Mouse (Mus musculus) heart, embryonic 10.5 days (tissue): ENCODE results near the gene Ephb4. TPM values are rescaled to one million over a fixed set of nuclear protein-coding genes. Genes with fewer than 3 reads are reported as not detected.

Source experiments
- DNase-seq: peaks from one replicate; pipeline ENCODE4 v3.0.0-alpha.2; 2017; ENCODE audit warnings: low spot score
- H3K27ac ChIP-seq: fragments of 300-500 bp; sonication (generic); 2 replicates; pipeline ENCODE4 v1.5.1; 2016; ENCODE audit warnings: mild to moderate bottlenecking
- H3K27me3 ChIP-seq: fragments of 300-500 bp; sonication (generic); 2 replicates; pipeline ENCODE4 v1.6.1; 2016; ENCODE audit warnings: mild to moderate bottlenecking; ENCODE audit not compliant: poor library complexity, insufficient read depth, severe bottlenecking
- H3K36me3 ChIP-seq: fragments of 300-500 bp; sonication (generic); 2 replicates; pipeline ENCODE4 v1.6.1; 2016; ENCODE audit warnings: mild to moderate bottlenecking, moderate library complexity
- H3K4me1 ChIP-seq: fragments of 300-500 bp; sonication (generic); 2 replicates; pipeline ENCODE4 v1.6.1; 2016; ENCODE audit warnings: mild to moderate bottlenecking
- H3K4me3 ChIP-seq: fragments of 300-500 bp; sonication (generic); 2 replicates; pipeline ENCODE4 v1.5.1; 2016; ENCODE audit warnings: mild to moderate bottlenecking, moderate library complexity
- H3K9me3 ChIP-seq: fragments of 300-500 bp; sonication (generic); 2 replicates; pipeline ENCODE4 v1.6.1; 2016; ENCODE audit warnings: mild to moderate bottlenecking, moderate library complexity
- WGBS: fragments of 180-500 bp; shearing (Covaris S2); methylation state at CpG from one replicate; pipeline ENCODE4 v1.1.7; 2016; 5-methylcytosine and 5-hydroxymethylcytosine counted together
- polyA plus RNA-seq: library from polyadenylated mRNA; unstranded; fragments of >200 nt; fragmentation: Nextera tagmentation; extraction: Ambion mirVana; gene quantifications from 2 replicates; pipeline ENCODE4 v1.2.1, GENCODE M21; 2016

Gene Ephb4
- polyA plus RNA-seq, 1 experiment from 2014 or later: 42.5 TPM

- peaks cover 34% of the 10 kb centered on the region for H3K4me1 ChIP-seq
- peak overlapping the region; percentile 61 for H3K4me3 ChIP-seq
- no peaks in the 10 kb centered on the region for H3K9me3 ChIP-seq
- no peaks in the 10 kb centered on the region for H3K27me3 ChIP-seq
- 10% methylated on average over 22 of the region's 22 CpGs for WGBS
- DNase-seq: no peak
- peak overlapping the region; percentile 90 for H3K27ac ChIP-seq
- no peaks in the 10 kb centered on the region for H3K36me3 ChIP-seq
Observed at GRCm38 (mm10) chr5:137339290-137339979, 10.5 kb upstream of the Ephb4 start.

- no peak for DNase-seq
- WGBS: 71% methylated on average over 6 of the region's 6 CpGs
- H3K9me3 ChIP-seq: no peaks in the 10 kb centered on the region
Observed at GRCm38 (mm10) chr5:137340222-137340621, 9.7 kb upstream of the Ephb4 start.

GRCm38 (mm10) chr5:137342407-137343012, 7.4 kb upstream of the Ephb4 start:
- H3K4me3 ChIP-seq: no peak overlapping the region
- H3K9me3 ChIP-seq: no peaks in the 10 kb centered on the region
- DNase-seq: no peak
- H3K27ac ChIP-seq: no peak overlapping the region
- no peaks in the 10 kb centered on the region for H3K36me3 ChIP-seq
- peaks cover 46% of the 10 kb centered on the region for H3K4me1 ChIP-seq
- no peaks in the 10 kb centered on the region for H3K27me3 ChIP-seq
- WGBS: 65% methylated on average over 7 of the region's 7 CpGs

More at GRCm38 (mm10) chr5:137340222-137340621, 9.7 kb upstream of the Ephb4 start:
- Histone ChIP-seq H3K27me3 (no peaks in the 10 kb centered on the region), H3K4me3 (no peak overlapping the region), H3K27ac (peak overlapping the region; percentile 90; the same call in 1 of the 2 replicates), H3K36me3 (no peaks in the 10 kb centered on the region), H3K4me1 (peaks cover 35% of the 10 kb centered on the region)

GRCm38 (mm10) chr5:137343412-137343811, 6.5 kb upstream of the Ephb4 start:
- Histone ChIP-seq H3K4me1 (peaks cover 50% of the 10 kb centered on the region), H3K36me3 (no peaks in the 10 kb centered on the region), H3K4me3 (no peak overlapping the region), H3K27ac (no peak overlapping the region), H3K27me3 (no peaks in the 10 kb centered on the region), H3K9me3 (no peaks in the 10 kb centered on the region)
- 90% methylated on average over 5 of the region's 5 CpGs for WGBS
- DNase-seq: no peak

GRCm38 (mm10) chr5:137343869-137344268, 6.0 kb upstream of the Ephb4 start:
- H3K27ac ChIP-seq: no peak overlapping the region
- H3K4me1 ChIP-seq: peaks cover 51% of the 10 kb centered on the region
- no peaks in the 10 kb centered on the region for H3K9me3 ChIP-seq
- no peak overlapping the region for H3K4me3 ChIP-seq
- DNase-seq: no peak
- H3K36me3 ChIP-seq: no peaks in the 10 kb centered on the region
- H3K27me3 ChIP-seq: no peaks in the 10 kb centered on the region

GRCm38 (mm10) chr5:137345821-137346220, 4.1 kb upstream of the Ephb4 start:
- Histone ChIP-seq H3K4me1 (peaks cover 41% of the 10 kb centered on the region), H3K27ac (peak overlapping the region; percentile 81), H3K36me3 (no peaks in the 10 kb centered on the region), H3K4me3 (no peak overlapping the region), H3K27me3 (no peaks in the 10 kb centered on the region), H3K9me3 (no peaks in the 10 kb centered on the region)
- no peak for DNase-seq
- 26% methylated on average over 9 of the region's 9 CpGs for WGBS

- Histone ChIP-seq H3K27ac (peak overlapping the region; percentile 81), H3K27me3 (no peaks in the 10 kb centered on the region), H3K9me3 (no peaks in the 10 kb centered on the region), H3K36me3 (no peaks in the 10 kb centered on the region), H3K4me3 (no peak overlapping the region), H3K4me1 (peaks cover 47% of the 10 kb centered on the region)
- DNase-seq: no peak
- WGBS: 48% methylated on average over 1 of the region's 1 CpGs
Observed at GRCm38 (mm10) chr5:137346388-137346787, 3.5 kb upstream of the Ephb4 start.

GRCm38 (mm10) chr5:137346983-137347382, 2.9 kb upstream of the Ephb4 start:
- no peaks in the 10 kb centered on the region for H3K9me3 ChIP-seq
- DNase-seq: no peak
- no peaks in the 10 kb centered on the region for H3K27me3 ChIP-seq
- peak overlapping the region; percentile 81 for H3K27ac ChIP-seq
- H3K4me3 ChIP-seq: no peak overlapping the region
- WGBS: 77% methylated on average over 4 of the region's 4 CpGs
- H3K4me1 ChIP-seq: peaks cover 53% of the 10 kb centered on the region
- H3K36me3 ChIP-seq: no peaks in the 10 kb centered on the region

- H3K9me3 ChIP-seq: no peaks in the 10 kb centered on the region
- no peak for DNase-seq
- H3K36me3 ChIP-seq: 0 out of 2 replicates have a peak, but pooled peaks cover 6% of the 10 kb centered on the region
- WGBS: 9% methylated on average over 7 of the region's 7 CpGs
- H3K27ac ChIP-seq: peak overlapping the region; percentile 99
- no peaks in the 10 kb centered on the region for H3K27me3 ChIP-seq
- H3K4me1 ChIP-seq: peaks cover 59% of the 10 kb centered on the region
- H3K4me3 ChIP-seq: peak overlapping the region; percentile 93
Observed at GRCm38 (mm10) chr5:137347856-137348255, 2.1 kb upstream of the Ephb4 start.

- DNase-seq: peak; percentile 86
- Histone ChIP-seq H3K4me1 (peaks cover 65% of the 10 kb centered on the region), H3K4me3 (peak overlapping the region; percentile 93), H3K27me3 (no peaks in the 10 kb centered on the region), H3K9me3 (no peaks in the 10 kb centered on the region), H3K27ac (peak overlapping the region; percentile 99), H3K36me3 (peaks cover 13% of the 10 kb centered on the region)
- under 1% methylated on average over 33 of the region's 33 CpGs for WGBS
Observed at GRCm38 (mm10) chr5:137348482-137349383, 1.2 kb upstream of the Ephb4 start.

GRCm38 (mm10) chr5:137350205-137351057, 522 bp downstream of the Ephb4 start:
- no peak for DNase-seq
- Histone ChIP-seq H3K4me1 (peaks cover 69% of the 10 kb centered on the region), H3K9me3 (no peaks in the 10 kb centered on the region), H3K27ac (peak overlapping the region; percentile 99), H3K4me3 (peak overlapping the region; percentile 93), H3K36me3 (peaks cover 30% of the 10 kb centered on the region), H3K27me3 (no peaks in the 10 kb centered on the region)
- under 1% methylated on average over 55 of the region's 55 CpGs for WGBS

GRCm38 (mm10) chr5:137351058-137351380, 1.1 kb downstream of the Ephb4 start:
- peak overlapping the region; percentile 99 for H3K27ac ChIP-seq
- no peak for DNase-seq
- peaks cover 35% of the 10 kb centered on the region for H3K36me3 ChIP-seq
- peaks cover 63% of the 10 kb centered on the region for H3K4me1 ChIP-seq
- no peaks in the 10 kb centered on the region for H3K27me3 ChIP-seq
- WGBS: 1% methylated on average over 8 of the region's 8 CpGs
- no peaks in the 10 kb centered on the region for H3K9me3 ChIP-seq
- H3K4me3 ChIP-seq: peak overlapping the region; percentile 93
